Mouse (Mus musculus): Measurements from ENCODE around the gene Vps4a. TPM values are rescaled to one million over a fixed set of nuclear protein-coding genes. Genes with fewer than 3 reads are reported as not detected.

Vps4a gene
- polyA plus RNA-seq, 1 experiment from 2014 or later: 96.9 TPM

GRCm38 (mm10) chr8:107056076-107056972 is 25.3 kb downstream of the Vps4a start, which contains the start of the genes Cog8 and Nip7:
Gene Cog8, minus strand, starts transcription at chr8:107056689.
Gene Nip7, plus strand, starts transcription at chr8:107056877.
- Histone ChIP-seq H3K4me3 (replicated peaks) (peak within 1 kb of the TSS; percentile 99), H3K27ac (peak within 1 kb of the TSS; percentile 78), H3K36me3 (replicated peaks) (peaks cover 55% of the 10 kb centered on the region), H3K4me2 (peak within 1 kb of the TSS; percentile 88), H3K9ac (peak within 1 kb of the TSS; percentile 89), H3K4me1 (peaks cover 19% of the 10 kb centered on the region), H3K27me3 (no peaks in the 10 kb centered on the region), H3K9me3 (no peaks in the 10 kb centered on the region)
- under 1% methylated on average over 88 of the region's 88 CpGs for WGBS
- ATAC-seq (ENCODE audit: low FRiP score): peak; percentile 96

GRCm38 (mm10) chr8:107056973-107057369 is 25.9 kb downstream of the Vps4a start:
- H3K36me3 ChIP-seq (replicated peaks): peaks cover 49% of the 10 kb centered on the region
- H3K9me3 ChIP-seq: no peaks in the 10 kb centered on the region
- no peaks in the 10 kb centered on the region for H3K27me3 ChIP-seq
- peaks cover 19% of the 10 kb centered on the region for H3K4me1 ChIP-seq
- H3K4me2 ChIP-seq: peak overlapping the region; percentile 88
- ATAC-seq (ENCODE audit: low FRiP score): no peak; the same call in 1 of the 2 replicates
- peak overlapping the region; percentile 89 for H3K9ac ChIP-seq
- peak overlapping the region; percentile 99 for H3K4me3 ChIP-seq (replicated peaks)
- no peak overlapping the region for H3K27ac ChIP-seq
- under 1% methylated on average over 33 of the region's 33 CpGs for WGBS

GRCm38 (mm10) chr8:107062613-107063012 is 31.6 kb downstream of the Vps4a start:
- Histone ChIP-seq H3K9me3 (no peaks in the 10 kb centered on the region), H3K4me2 (no peak overlapping the region), H3K36me3 (replicated peaks) (peaks cover 21% of the 10 kb centered on the region), H3K4me1 (peaks cover 7% of the 10 kb centered on the region), H3K9ac (no peak overlapping the region), H3K27ac (no peak overlapping the region), H3K4me3 (replicated peaks) (no peak overlapping the region), H3K27me3 (no peaks in the 10 kb centered on the region)
- WGBS: 87% methylated on average over 1 of the region's 1 CpGs
- no peak for ATAC-seq (ENCODE audit: low FRiP score)

- no peak for ATAC-seq (ENCODE audit: low FRiP score)
Observed at GRCm38 (mm10) chr8:107065511-107066496, 34.8 kb downstream of the Vps4a start, which contains the start of gene Tmed6. Gene Tmed6, minus strand, starts transcription at chr8:107065644.

GRCm38 (mm10) chr8:107073706-107074105 is 42.7 kb downstream of the Vps4a start:
- no peaks in the 10 kb centered on the region for H3K27me3 ChIP-seq
- ATAC-seq (ENCODE audit: low FRiP score): no peak
- H3K27ac ChIP-seq: no peak overlapping the region
- no peak overlapping the region for H3K4me2 ChIP-seq
- WGBS: 88% methylated on average over 4 of the region's 4 CpGs
- H3K9ac ChIP-seq: no peak overlapping the region
- H3K9me3 ChIP-seq: no peaks in the 10 kb centered on the region
- H3K4me1 ChIP-seq: no peaks in the 10 kb centered on the region
- peaks cover 85% of the 10 kb centered on the region for H3K36me3 ChIP-seq (replicated peaks)
- H3K4me3 ChIP-seq (replicated peaks): no peak overlapping the region

More at GRCm38 (mm10) chr8:107065511-107066496, 34.8 kb downstream of the Vps4a start, which contains the start of gene Tmed6:
- H3K9ac ChIP-seq: no peak within 1 kb of the TSS
- no peaks in the 10 kb centered on the region for H3K9me3 ChIP-seq
- H3K4me3 ChIP-seq (replicated peaks): no peak within 1 kb of the TSS
- H3K27ac ChIP-seq: no peak within 1 kb of the TSS
- H3K27me3 ChIP-seq: no peaks in the 10 kb centered on the region
- H3K4me2 ChIP-seq: no peak within 1 kb of the TSS
- 69% methylated on average over 17 of the region's 17 CpGs for WGBS
- H3K4me1 ChIP-seq: no peaks in the 10 kb centered on the region
- peaks cover 15% of the 10 kb centered on the region for H3K36me3 ChIP-seq (replicated peaks)

- Histone ChIP-seq H3K36me3 (replicated peaks) (peaks cover 85% of the 10 kb centered on the region), H3K9me3 (no peaks in the 10 kb centered on the region)
Observed at GRCm38 (mm10) chr8:107074128-107074527, 43.1 kb downstream of the Vps4a start.

GRCm38 (mm10) chr8:107076239-107076888 is 45.3 kb downstream of the Vps4a start:
- 92% methylated on average over 7 of the region's 7 CpGs for WGBS
- H3K27ac ChIP-seq: no peak overlapping the region
- ATAC-seq (ENCODE audit: low FRiP score): no peak
- no peak overlapping the region for H3K4me3 ChIP-seq (replicated peaks)
- H3K9me3 ChIP-seq: no peaks in the 10 kb centered on the region
- H3K27me3 ChIP-seq: no peaks in the 10 kb centered on the region
- H3K4me1 ChIP-seq: no peaks in the 10 kb centered on the region
- H3K36me3 ChIP-seq (replicated peaks): peaks cover 96% of the 10 kb centered on the region
- no peak overlapping the region for H3K9ac ChIP-seq
- H3K4me2 ChIP-seq: no peak overlapping the region

More at GRCm38 (mm10) chr8:107074128-107074527, 43.1 kb downstream of the Vps4a start:
- no peak overlapping the region for H3K9ac ChIP-seq
- H3K4me1 ChIP-seq: no peaks in the 10 kb centered on the region
- WGBS: 100% methylated on average over 1 of the region's 1 CpGs
- ATAC-seq (ENCODE audit: low FRiP score): no peak
- H3K4me3 ChIP-seq (replicated peaks): no peak overlapping the region
- no peaks in the 10 kb centered on the region for H3K27me3 ChIP-seq
- H3K27ac ChIP-seq: no peak overlapping the region
- H3K4me2 ChIP-seq: no peak overlapping the region

GRCm38 (mm10) chr8:107085358-107085757 is 54.3 kb downstream of the Vps4a start:
- Histone ChIP-seq H3K4me3 (replicated peaks) (no peak overlapping the region), H3K27me3 (no peaks in the 10 kb centered on the region), H3K9me3 (no peaks in the 10 kb centered on the region), H3K4me2 (no peak overlapping the region), H3K9ac (no peak overlapping the region), H3K36me3 (replicated peaks) (peaks cover 79% of the 10 kb centered on the region), H3K4me1 (no peaks in the 10 kb centered on the region), H3K27ac (no peak overlapping the region)
- no peak for ATAC-seq (ENCODE audit: low FRiP score)
- 94% methylated on average over 17 of the region's 17 CpGs for WGBS

GRCm38 (mm10) chr8:107086018-107086417 is 55.0 kb downstream of the Vps4a start:
- Histone ChIP-seq H3K9ac (no peak overlapping the region), H3K36me3 (replicated peaks) (peaks cover 77% of the 10 kb centered on the region), H3K27me3 (no peaks in the 10 kb centered on the region), H3K4me1 (no peaks in the 10 kb centered on the region), H3K4me2 (no peak overlapping the region), H3K9me3 (no peaks in the 10 kb centered on the region), H3K27ac (no peak overlapping the region), H3K4me3 (replicated peaks) (no peak overlapping the region)
- WGBS: 97% methylated on average over 5 of the region's 5 CpGs
- no peak for ATAC-seq (ENCODE audit: low FRiP score)

GRCm38 (mm10) chr8:107088526-107089063 is 57.6 kb downstream of the Vps4a start:
- ATAC-seq (ENCODE audit: low FRiP score): no peak
- Histone ChIP-seq H3K27me3 (no peaks in the 10 kb centered on the region), H3K4me3 (replicated peaks) (no peak overlapping the region), H3K9me3 (no peaks in the 10 kb centered on the region), H3K4me1 (no peaks in the 10 kb centered on the region), H3K36me3 (replicated peaks) (peaks cover 81% of the 10 kb centered on the region), H3K9ac (no peak overlapping the region), H3K4me2 (no peak overlapping the region), H3K27ac (no peak overlapping the region)
- 92% methylated on average over 5 of the region's 5 CpGs for WGBS

- no peak for ATAC-seq (ENCODE audit: low FRiP score)
- Histone ChIP-seq H3K4me3 (replicated peaks) (no peak overlapping the region), H3K4me1 (peaks cover 19% of the 10 kb centered on the region), H3K4me2 (no peak overlapping the region), H3K9me3 (no peaks in the 10 kb centered on the region), H3K36me3 (replicated peaks) (peaks cover 74% of the 10 kb centered on the region), H3K9ac (no peak overlapping the region), H3K27me3 (no peaks in the 10 kb centered on the region), H3K27ac (no peak overlapping the region)
- WGBS: 98% methylated on average over 7 of the region's 7 CpGs
Observed at GRCm38 (mm10) chr8:107090531-107090930, 59.5 kb downstream of the Vps4a start.

All from forebrain, embryonic 12.5 days (tissue).